Mouse (Mus musculus) liver, embryonic 14.5 days (tissue): ENCODE data around the gene Arxes2.

Source experiments
- CTCF ChIP-seq: IDR thresholded peaks from 2 replicates; pipeline ENCODE4 v1.5.1; 2016; ENCODE audit warnings: antibody characterized with exemption, low read depth, control low read depth
- EP300 ChIP-seq: IDR thresholded peaks from 2 replicates; pipeline ENCODE4 v1.6.1; 2016; ENCODE audit warnings: antibody characterized with exemption, low read depth

DNA sequence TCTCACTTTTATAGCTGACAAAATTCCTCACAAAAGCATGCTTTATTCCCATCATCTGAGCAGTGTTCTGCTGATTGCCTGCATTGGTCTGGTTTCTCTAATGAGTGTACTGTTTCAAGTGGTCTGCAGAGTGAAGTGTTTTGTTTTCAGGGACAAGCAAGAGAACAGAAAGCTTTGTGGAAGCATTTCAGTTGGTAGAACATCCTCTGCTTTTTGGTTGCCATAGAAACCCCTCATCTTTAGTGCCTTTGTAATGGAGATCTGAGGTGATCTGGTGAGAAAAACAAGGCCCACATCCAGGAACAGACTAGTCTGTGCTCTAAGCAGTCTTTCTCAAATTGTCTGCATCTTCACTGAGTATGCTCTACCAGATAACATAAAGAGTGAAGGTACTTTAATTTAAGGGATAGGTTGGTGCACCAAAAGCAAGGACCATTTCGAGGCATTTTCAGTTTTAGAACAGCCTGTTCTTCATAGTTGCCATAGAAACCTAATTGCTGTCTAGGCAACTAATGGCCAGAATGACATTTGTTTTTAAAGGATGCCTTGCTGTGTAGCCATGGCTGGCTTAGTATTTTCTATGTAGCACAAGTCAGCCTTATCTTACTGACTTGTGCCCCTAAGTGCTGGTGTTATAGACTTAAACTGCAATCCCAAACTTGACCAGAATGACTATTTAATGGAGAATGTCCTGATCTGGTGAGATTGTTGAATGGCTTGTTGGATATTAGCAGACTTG, 44.8 kb upstream of the Arxes2 start:
- TF ChIP-seq CTCF (no peak), EP300 (no peak)
